Mouse (Mus musculus) forebrain, postnatal 0 days (tissue): ENCODE data around the gene Ccdc27. TPM values are rescaled to one million over a fixed set of nuclear protein-coding genes. Genes with fewer than 3 reads are reported as not detected.
A peak's percentile ranks its signal among the peaks of the same experiment; 100 is the strongest.

Source experiments
- ATAC-seq: fragments of 200-750 bp; cut with Nextera tagmentation; 2 replicates; pipeline ENCODE4 v1.8.0; 2017; ENCODE audit warnings: mild to moderate bottlenecking, moderate library complexity
- DNase-seq: peaks from one replicate; pipeline ENCODE4 v3.0.0-alpha.2; 2015
- H3K27ac ChIP-seq: fragments of 300-500 bp; sonication (generic); 2 replicates; pipeline ENCODE4 v1.5.1; 2014; ENCODE audit warnings: low read depth, mild to moderate bottlenecking, antibody characterized with exemption, low read length, moderate library complexity, mixed read lengths
- H3K27me3 ChIP-seq: fragments of 300-500 bp; sonication (generic); 2 replicates; pipeline ENCODE4 v1.6.1; 2014; ENCODE audit warnings: mild to moderate bottlenecking, low read length, mixed read lengths; ENCODE audit not compliant: insufficient read depth
- H3K36me3 ChIP-seq: fragments of 300-500 bp; sonication (generic); 2 replicates; pipeline ENCODE4 v1.6.1; 2014; ENCODE audit warnings: mild to moderate bottlenecking, moderate library complexity; ENCODE audit not compliant: insufficient read depth
- H3K4me1 ChIP-seq: fragments of 300-500 bp; sonication (generic); 2 replicates; pipeline ENCODE4 v1.6.1; 2014; ENCODE audit warnings: antibody characterized with exemption; ENCODE audit not compliant: insufficient read depth
- H3K4me2 ChIP-seq: fragments of 300-500 bp; sonication (generic); 2 replicates; pipeline ENCODE4 v1.6.1; 2014; ENCODE audit warnings: low read depth, mild to moderate bottlenecking, moderate library complexity
- H3K4me3 ChIP-seq: fragments of 300-500 bp; sonication (generic); 2 replicates; pipeline ENCODE4 v1.5.1; 2014; ENCODE audit warnings: low read depth, low read length, mixed read lengths
- H3K9ac ChIP-seq: fragments of 300-500 bp; sonication (generic); 2 replicates; pipeline ENCODE4 v1.6.1; 2014; ENCODE audit warnings: mild to moderate bottlenecking
- H3K9me3 ChIP-seq: fragments of 300-500 bp; sonication (generic); 2 replicates; pipeline ENCODE4 v1.6.1; 2016; ENCODE audit warnings: low read length
- CTCF ChIP-seq: sonication (generic); IDR thresholded peaks from 2 replicates; pipeline ENCODE4 v1.5.1; 2016; ENCODE audit warnings: antibody characterized with exemption, control low read depth, low read depth
- WGBS: fragments of 180-500 bp; shearing (Covaris S2); extraction: QIAGEN DNeasy Blood & Tissue Kit; methylation state at CpG from one replicate; pipeline ENCODE4 v1.1.7; 2014; 5-methylcytosine and 5-hydroxymethylcytosine counted together
- polyA plus RNA-seq: library from polyadenylated mRNA; unstranded; fragments of >200 nt; fragmentation: Nextera tagmentation; extraction: Ambion mirVana; gene quantifications from 2 replicates; pipeline ENCODE4 v1.2.1, GENCODE M21; 2015
- total RNA-seq: library from RNA; depleted of rRNA; stranded (reverse); fragments of >200 nt; gene quantifications from 2 replicates; pipeline ENCODE4 v1.2.3, GENCODE M21; 2014

Gene Ccdc27
- total and polyA plus RNA-seq, 2 experiments from 2014 or later = not detected

- Histone ChIP-seq H3K9ac (no peak overlapping the region), H3K27me3 (no peaks in the 10 kb centered on the region), H3K4me2 (no peak overlapping the region), H3K36me3 (no peaks in the 10 kb centered on the region), H3K4me3 (no peak overlapping the region), H3K4me1 (no peaks in the 10 kb centered on the region), H3K27ac (no peak overlapping the region), H3K9me3 (no peaks in the 10 kb centered on the region)
- DNase-seq (no peak), ATAC-seq (no peak)
- 87% methylated on average over 7 of the region's 7 CpGs for WGBS
- TF ChIP-seq CTCF = no peak
Observed at GRCm38 (mm10) chr4:154055482-154055881, 13.0 kb upstream of the Ccdc27 start.

DNA sequence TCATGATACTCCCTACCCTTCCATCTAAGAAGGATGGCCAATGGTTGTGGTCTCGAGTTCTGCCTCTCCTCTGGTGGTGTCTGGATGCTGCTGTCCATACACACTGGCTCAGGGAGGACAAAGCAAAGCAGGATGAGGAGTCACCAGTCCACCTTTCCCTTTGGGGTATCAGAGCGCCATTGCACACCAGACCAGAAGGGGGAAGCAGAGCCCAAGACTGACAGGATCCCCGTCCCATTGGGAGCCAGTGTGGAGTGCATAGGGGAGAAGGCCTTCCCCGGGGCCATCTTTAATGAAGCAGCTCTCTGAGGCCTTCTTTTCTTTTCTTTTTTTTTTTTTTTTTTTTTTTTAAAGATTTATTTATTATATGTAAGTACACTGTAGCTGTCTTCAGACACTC lies 10.6 kb upstream of the Ccdc27 start:
- H3K4me2 ChIP-seq = no peak overlapping the region
- H3K4me1 ChIP-seq = no peaks in the 10 kb centered on the region
- no peak overlapping the region for H3K9ac ChIP-seq
- H3K4me3 ChIP-seq = no peak overlapping the region
- H3K9me3 ChIP-seq = no peaks in the 10 kb centered on the region
- DNase-seq = no peak
- no peaks in the 10 kb centered on the region for H3K36me3 ChIP-seq
- 49% methylated on average over 4 of the region's 4 CpGs for WGBS
- H3K27ac ChIP-seq = no peak overlapping the region
- ATAC-seq = no peak
- H3K27me3 ChIP-seq = no peaks in the 10 kb centered on the region
- TF ChIP-seq CTCF = 0 out of 2 replicates have a peak, but pooled peaks have one; percentile 21

GRCm38 (mm10) chr4:154051401-154051800 lies 8.9 kb upstream of the Ccdc27 start:
- H3K27ac ChIP-seq = no peak overlapping the region
- 65% methylated on average over 3 of the region's 3 CpGs for WGBS
- H3K9me3 ChIP-seq = no peaks in the 10 kb centered on the region
- no peak for ATAC-seq
- no peaks in the 10 kb centered on the region for H3K36me3 ChIP-seq
- TF ChIP-seq CTCF = no peak
- no peaks in the 10 kb centered on the region for H3K4me1 ChIP-seq
- H3K27me3 ChIP-seq = no peaks in the 10 kb centered on the region
- H3K4me2 ChIP-seq = no peak overlapping the region
- DNase-seq = no peak
- no peak overlapping the region for H3K9ac ChIP-seq
- no peak overlapping the region for H3K4me3 ChIP-seq

DNA sequence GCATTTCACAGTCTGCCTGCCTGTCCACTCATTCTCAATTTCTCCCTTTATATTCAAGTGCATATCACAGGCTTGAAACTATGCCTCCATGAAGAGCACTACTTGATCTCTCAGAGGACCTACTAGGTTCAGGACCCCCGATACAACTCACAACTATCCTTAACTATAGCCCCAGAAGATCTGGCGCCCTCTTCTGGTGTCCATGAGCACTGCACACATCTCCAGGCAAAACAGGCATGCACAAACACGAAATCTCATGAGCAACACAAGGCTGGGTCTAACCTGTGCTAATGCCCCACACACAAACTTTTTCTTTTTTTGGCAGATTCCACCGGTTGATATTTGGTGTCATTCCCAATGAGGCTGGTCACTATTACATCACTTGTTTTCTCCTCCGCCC lies 3.4 kb upstream of the Ccdc27 start:
- no peak for ATAC-seq
- Histone ChIP-seq H3K27ac (no peak overlapping the region), H3K4me2 (no peak overlapping the region), H3K9ac (no peak overlapping the region), H3K4me3 (no peak overlapping the region), H3K4me1 (no peaks in the 10 kb centered on the region), H3K36me3 (no peaks in the 10 kb centered on the region), H3K27me3 (no peaks in the 10 kb centered on the region), H3K9me3 (no peaks in the 10 kb centered on the region)
- 69% methylated on average over 5 of the region's 5 CpGs for WGBS
- DNase-seq = no peak
- 0 out of 2 replicates have a peak, but pooled peaks have one; percentile 20 for TF ChIP-seq CTCF

DNA sequence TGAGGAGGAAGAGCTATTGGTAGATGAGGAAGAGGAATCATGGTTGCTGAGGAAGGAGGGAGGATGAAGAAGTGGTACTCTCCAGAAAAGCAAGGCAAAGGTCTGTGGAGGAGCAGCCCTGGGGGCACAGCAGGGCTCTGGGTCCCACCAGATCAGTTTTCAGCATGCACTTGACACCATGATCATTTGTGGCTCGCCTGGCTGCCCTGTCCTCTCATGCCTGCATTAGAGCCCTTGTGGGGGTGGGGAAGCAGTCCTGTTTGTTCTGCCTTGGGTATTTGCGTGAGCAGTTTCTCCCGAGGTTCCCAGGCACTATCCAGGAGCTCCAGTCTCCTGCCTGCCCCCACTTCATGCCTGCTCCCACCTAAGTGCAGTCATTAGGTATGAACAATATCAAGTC lies 5.4 kb downstream of the Ccdc27 start:
- no peak for TF ChIP-seq CTCF
- Histone ChIP-seq H3K4me3 (no peak overlapping the region), H3K4me1 (no peaks in the 10 kb centered on the region), H3K4me2 (no peak overlapping the region), H3K9ac (no peak overlapping the region), H3K36me3 (no peaks in the 10 kb centered on the region), H3K9me3 (no peaks in the 10 kb centered on the region), H3K27ac (no peak overlapping the region), H3K27me3 (no peaks in the 10 kb centered on the region)
- 48% methylated on average over 3 of the region's 3 CpGs for WGBS
- DNase-seq = no peak
- ATAC-seq = no peak

- no peaks in the 10 kb centered on the region for H3K36me3 ChIP-seq
- H3K27me3 ChIP-seq = peaks cover 23% of the 10 kb centered on the region
- no peak overlapping the region for H3K4me3 ChIP-seq
- no peak overlapping the region for H3K4me2 ChIP-seq
- H3K27ac ChIP-seq = no peak overlapping the region
- DNase-seq (no peak), ATAC-seq (no peak)
- H3K9me3 ChIP-seq = no peaks in the 10 kb centered on the region
- no peaks in the 10 kb centered on the region for H3K4me1 ChIP-seq
- H3K9ac ChIP-seq = no peak overlapping the region
- TF ChIP-seq CTCF = peak; percentile 45
Observed at GRCm38 (mm10) chr4:154028646-154029045, 13.8 kb downstream of the Ccdc27 start.

- Histone ChIP-seq H3K27ac (no peak overlapping the region), H3K36me3 (no peaks in the 10 kb centered on the region), H3K4me1 (no peaks in the 10 kb centered on the region), H3K4me3 (no peak overlapping the region), H3K4me2 (no peak overlapping the region), H3K9ac (no peak overlapping the region), H3K27me3 (peaks cover 23% of the 10 kb centered on the region), H3K9me3 (no peaks in the 10 kb centered on the region)
- no peak for ATAC-seq
- whole genome bisulfite sequencing = 74% methylated on average over 7 of the region's 7 CpGs
- DNase-seq = no peak
- no peak for TF ChIP-seq CTCF
Observed at GRCm38 (mm10) chr4:154028066-154028465, 14.4 kb downstream of the Ccdc27 start.

DNA sequence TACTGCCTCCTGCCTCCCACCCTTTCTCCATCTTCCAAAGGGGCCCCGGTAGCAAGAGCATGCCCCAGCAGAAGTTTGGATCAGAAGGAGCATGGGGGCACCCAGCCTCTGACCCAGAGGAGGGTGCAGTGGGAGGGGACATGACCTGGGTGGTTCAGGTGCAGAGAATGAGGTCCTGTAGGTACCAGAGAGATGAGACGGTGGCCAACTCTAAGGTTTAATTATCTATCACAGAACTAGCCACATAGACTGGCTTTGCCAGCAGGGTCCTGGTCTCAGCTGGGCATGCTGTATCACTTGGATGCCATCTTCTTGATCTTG lies 16.1 kb downstream of the Ccdc27 start:
- 29% methylated on average over 2 of the region's 2 CpGs for WGBS
- Histone ChIP-seq H3K36me3 (peaks cover 12% of the 10 kb centered on the region), H3K4me3 (peak overlapping the region; percentile 25; the same call in 1 of the 2 replicates), H3K27ac (no peak overlapping the region), H3K9ac (no peak overlapping the region; the same call in 1 of the 2 replicates), H3K4me1 (no peaks in the 10 kb centered on the region), H3K9me3 (no peaks in the 10 kb centered on the region), H3K27me3 (peaks cover 23% of the 10 kb centered on the region), H3K4me2 (peak overlapping the region; percentile 46; the same call in 1 of the 2 replicates)
- no peak for TF ChIP-seq CTCF
- DNase-seq (no peak), ATAC-seq (no peak)
